Mouse (Mus musculus): ENCODE data around the gene Mamdc2. TPM values are rescaled to one million over a fixed set of nuclear protein-coding genes. Genes with fewer than 3 reads are reported as not detected.

Mamdc2 gene
- total RNA-seq (2012; rRNA removed) (not detected in 2 replicates), polyA plus RNA-seq (2012; ENCODE audit: insufficient read depth in 1 of 2, insufficient read length in 2 of 2, low read depth in 1 of 2, low replicate concordance in 2 of 2, missing spikeins in 1 of 2) (not detected)

GRCm38 (mm10) chr19:23447988-23448497 is at the start of gene Mamdc2:
Gene Mamdc2, minus strand, starts transcription at chr19:23448442.
- H3K4me1 ChIP-seq (ENCODE audit: control insufficient read depth in 1 of 2, insufficient read depth in 2 of 2, low read length in 2 of 2) = no peaks in the 10 kb centered on the region
- TF ChIP-seq ZNF384 (IDR thresholded peaks at IDR 0.05; ENCODE audit: low read depth, low read length) (no peak), USF2 (IDR thresholded peaks at IDR 0.05; ENCODE audit: borderline replicate concordance in 1 of 2, insufficient read depth in 1 of 2, low read depth in 1 of 2, low read length in 2 of 2) (no peak)
- H3K9ac ChIP-seq (ENCODE audit: control insufficient read depth, low read depth, low read length, poor library complexity, severe bottlenecking) = no peak within 1 kb of the TSS
- no peaks in the 10 kb centered on the region for H3K9me3 ChIP-seq (replicated peaks; ENCODE audit: insufficient read depth, low read length)
- H3K79me2 ChIP-seq (ENCODE audit: control insufficient read depth, insufficient read depth, low read length, poor library complexity) = no peaks in the 10 kb centered on the region
- no peak for DNase-seq (ENCODE audit: low read depth, low spot score)
- H3K27me3 ChIP-seq (ENCODE audit: control insufficient read depth in 1 of 2, insufficient read depth in 2 of 2, low read length in 2 of 2) = no peaks in the 10 kb centered on the region
- H3K4me3 ChIP-seq (ENCODE audit: control insufficient read depth in 1 of 2, insufficient read depth in 1 of 2, low read depth in 2 of 2, low read length in 2 of 2) = no peak within 1 kb of the TSS
- H3K27ac ChIP-seq (ENCODE audit: control insufficient read depth, low read depth, low read length) = no peak within 1 kb of the TSS
- H3K36me3 ChIP-seq (ENCODE audit: control insufficient read depth in 1 of 2, insufficient read depth in 2 of 2, low read length in 2 of 2) = no peaks in the 10 kb centered on the region

GRCm38 (mm10) chr19:23498011-23498410 is 49.8 kb upstream of the Mamdc2 start:
- DNase-seq (ENCODE audit: low read depth, low spot score) = no peak
- Histone ChIP-seq H3K27ac (ENCODE audit: control insufficient read depth, low read depth, low read length) (no peak overlapping the region), H3K4me1 (ENCODE audit: control insufficient read depth in 1 of 2, insufficient read depth in 2 of 2, low read length in 2 of 2) (no peaks in the 10 kb centered on the region), H3K27me3 (ENCODE audit: control insufficient read depth in 1 of 2, insufficient read depth in 2 of 2, low read length in 2 of 2) (no peaks in the 10 kb centered on the region), H3K4me3 (ENCODE audit: control insufficient read depth in 1 of 2, insufficient read depth in 1 of 2, low read depth in 2 of 2, low read length in 2 of 2) (no peak overlapping the region), H3K79me2 (ENCODE audit: control insufficient read depth, insufficient read depth, low read length, poor library complexity) (no peaks in the 10 kb centered on the region), H3K9me3 (replicated peaks; ENCODE audit: insufficient read depth, low read length) (no peaks in the 10 kb centered on the region), H3K9ac (ENCODE audit: control insufficient read depth, low read depth, low read length, poor library complexity, severe bottlenecking) (no peak overlapping the region), H3K36me3 (ENCODE audit: control insufficient read depth in 1 of 2, insufficient read depth in 2 of 2, low read length in 2 of 2) (no peaks in the 10 kb centered on the region)
- no peak for TF ChIP-seq ZKSCAN1 (IDR thresholded peaks at IDR 0.05; ENCODE audit: low read depth, low read length)
- TF ChIP-seq USF1 (IDR thresholded peaks at IDR 0.05; ENCODE audit: low read depth, low read length) = no peak
- no peak for TF ChIP-seq TBP (IDR thresholded peaks at IDR 0.05; ENCODE audit: low read depth, low read length)
- no peak for TF ChIP-seq EP300 (IDR thresholded peaks at IDR 0.05; ENCODE audit: low read depth in 1 of 2, low read length in 2 of 2)
- no peak for TF ChIP-seq RCOR1 (IDR thresholded peaks at IDR 0.05; ENCODE audit: low read depth, low read length)
- no peak for TF ChIP-seq SIN3A (IDR thresholded peaks at IDR 0.05; ENCODE audit: low read length)
- TF ChIP-seq NRF1 (IDR thresholded peaks at IDR 0.05; ENCODE audit: insufficient read depth, low read depth, low read length, poor library complexity, severe bottlenecking) = no peak
- no peak for TF ChIP-seq ZC3H11A (IDR thresholded peaks at IDR 0.05; ENCODE audit: low read depth, low read length)
- TF ChIP-seq MYB (IDR thresholded peaks at IDR 0.05; ENCODE audit: low read depth, low read length) = no peak
- TF ChIP-seq SMC3 (IDR thresholded peaks at IDR 0.05; ENCODE audit: low read depth, low read length) = no peak
- no peak for TF ChIP-seq ZNF384 (IDR thresholded peaks at IDR 0.05; ENCODE audit: low read depth, low read length)
- TF ChIP-seq MXI1 (IDR thresholded peaks at IDR 0.05; ENCODE audit: low read depth, low read length) = no peak
- TF ChIP-seq MAX (IDR thresholded peaks at IDR 0.05; ENCODE audit: low read length) = no peak
- TF ChIP-seq GATA1 (IDR thresholded peaks at IDR 0.05; ENCODE audit: low read depth, low read length) = no peak

All from MEL (cell line).